Mouse (Mus musculus): Measurements from ENCODE around the gene Gcm1.
"Not testable (repeated sequence)": the region's sequence is repeated elsewhere in the genome, so short reads cannot be mapped to it uniquely, and the experiment has no call there.

Gcm1 gene

DNA sequence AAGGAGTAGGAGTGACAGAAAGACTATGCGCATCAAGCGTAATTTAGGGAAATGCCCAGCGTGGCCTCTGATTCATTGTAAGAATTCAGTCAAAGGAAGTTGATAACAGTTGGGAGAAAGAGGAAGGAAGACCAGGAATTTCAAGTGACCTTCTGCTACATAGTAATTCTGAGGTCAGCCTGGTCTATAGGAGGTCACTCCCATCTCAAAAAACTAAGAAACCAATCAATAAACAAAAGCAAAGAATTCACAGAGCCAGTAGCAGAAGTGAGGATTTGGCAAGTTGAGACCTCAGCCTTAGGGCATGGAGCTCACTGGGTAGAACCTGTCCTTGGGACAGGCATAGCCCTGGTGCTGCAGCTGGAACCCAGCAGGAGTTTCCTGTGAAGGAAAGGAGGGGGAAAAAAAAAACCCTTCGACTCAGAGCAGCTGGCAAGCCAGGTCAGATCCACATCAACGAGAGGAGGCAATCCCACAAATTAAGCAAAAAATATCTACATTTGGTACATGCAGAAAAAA lies 1.2 kb upstream of the Gcm1 start:
- DNase-seq = no peak

DNA sequence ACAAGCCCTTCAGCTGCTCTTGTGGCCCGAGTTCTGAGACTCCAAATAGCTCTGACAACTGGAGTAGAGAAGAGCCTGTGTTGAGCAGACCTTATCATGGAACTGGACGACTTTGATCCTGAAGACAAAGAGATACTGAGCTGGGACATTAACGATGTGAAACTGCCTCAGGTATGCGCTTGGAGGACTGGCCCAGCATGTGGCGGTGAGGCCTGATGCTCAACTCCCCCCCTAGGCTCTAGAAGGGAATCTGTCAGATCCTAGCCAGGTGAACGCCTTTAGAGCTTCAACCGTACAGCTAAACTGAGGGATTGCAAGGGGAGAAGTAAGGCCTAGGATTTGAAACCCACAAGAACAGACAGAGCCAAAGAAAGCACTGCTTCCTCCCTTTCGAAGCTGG lies 2.1 kb downstream of the Gcm1 start:
- DNase-seq = no peak

DNA sequence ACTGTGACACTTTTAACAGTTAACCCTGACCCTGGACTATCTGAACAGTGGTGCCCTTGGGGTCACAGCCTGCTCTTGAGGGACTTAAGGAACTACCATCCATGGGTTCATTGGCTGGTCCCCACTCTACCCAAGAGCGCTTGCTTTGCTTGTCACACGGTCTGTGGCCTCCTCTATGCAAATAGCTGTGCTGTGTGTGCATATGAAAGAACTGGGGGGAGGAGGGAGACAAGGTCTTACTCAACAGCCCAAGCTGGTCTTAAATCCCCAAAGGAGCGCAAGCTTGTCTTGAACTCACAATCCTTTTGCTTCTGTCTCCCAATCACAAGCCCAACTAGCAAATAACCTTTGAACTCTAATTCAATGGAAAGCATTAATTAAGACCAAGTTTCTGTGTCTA lies 2.6 kb downstream of the Gcm1 start:
- DNase-seq = no peak

DNA sequence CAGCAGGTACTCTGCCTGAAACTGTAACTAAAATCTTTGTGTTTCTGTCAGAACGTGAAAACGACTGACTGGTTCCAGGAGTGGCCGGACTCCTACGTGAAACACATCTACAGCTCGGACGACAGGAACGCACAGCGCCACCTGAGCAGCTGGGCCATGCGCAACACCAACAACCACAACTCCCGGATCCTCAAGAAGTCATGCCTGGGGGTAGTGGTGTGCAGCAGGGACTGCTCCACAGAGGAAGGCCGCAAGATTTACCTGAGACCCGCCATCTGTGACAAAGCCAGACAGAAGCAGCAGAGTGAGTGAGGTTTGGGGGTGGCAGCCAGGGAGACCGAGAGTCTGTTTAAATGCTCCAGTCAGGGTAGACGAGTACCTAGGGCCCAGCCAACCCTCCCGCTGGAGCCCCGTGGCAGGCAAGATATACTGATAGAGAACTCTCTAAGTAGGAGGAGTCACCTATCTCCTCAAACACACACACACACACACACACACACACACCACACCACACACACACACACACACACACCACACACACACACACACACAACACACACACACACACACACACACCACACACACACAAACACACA lies 7.9 kb downstream of the Gcm1 start:
- DNase-seq = no peak

DNA sequence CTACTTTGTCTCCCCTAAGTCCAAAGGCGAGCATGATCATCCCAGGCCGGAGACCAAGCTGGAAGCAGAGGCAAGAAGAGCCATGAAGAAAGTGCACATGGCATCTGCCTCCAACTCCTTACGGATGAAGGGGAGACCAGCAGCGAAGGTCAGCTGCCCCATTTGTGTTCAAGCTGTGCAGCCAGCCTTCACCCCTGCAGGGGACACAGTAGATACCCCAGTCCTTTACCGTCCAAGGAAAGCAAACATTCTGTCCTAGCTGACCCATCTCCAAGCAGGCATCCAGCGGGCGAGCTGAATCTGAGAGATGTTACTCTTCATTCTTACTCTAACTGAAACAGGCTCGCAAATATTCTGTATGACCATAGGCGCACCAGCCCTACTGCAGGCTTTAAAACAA lies 10.7 kb downstream of the Gcm1 start:
- no peak for DNase-seq

DNA sequence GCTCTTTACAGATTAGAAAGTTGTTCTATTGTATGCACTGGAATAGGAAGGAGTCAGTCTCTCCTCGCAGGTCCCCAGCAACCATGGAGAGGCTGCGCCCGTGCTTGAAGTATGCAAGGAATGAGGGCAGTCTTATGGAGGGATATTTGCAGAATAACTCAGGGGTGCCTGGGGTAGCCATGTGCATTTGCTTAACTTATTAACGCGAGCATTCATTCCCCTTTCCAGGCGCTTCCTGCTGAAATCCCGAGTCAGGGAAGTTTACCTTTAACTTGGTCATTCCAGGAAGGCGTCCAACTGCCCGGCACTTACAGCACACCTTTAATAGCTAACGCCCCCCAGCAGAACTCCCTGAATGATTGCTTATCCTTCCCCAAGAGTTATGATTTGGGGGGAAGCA lies 12.4 kb downstream of the Gcm1 start:
- peak; percentile 55 for DNase-seq

DNA sequence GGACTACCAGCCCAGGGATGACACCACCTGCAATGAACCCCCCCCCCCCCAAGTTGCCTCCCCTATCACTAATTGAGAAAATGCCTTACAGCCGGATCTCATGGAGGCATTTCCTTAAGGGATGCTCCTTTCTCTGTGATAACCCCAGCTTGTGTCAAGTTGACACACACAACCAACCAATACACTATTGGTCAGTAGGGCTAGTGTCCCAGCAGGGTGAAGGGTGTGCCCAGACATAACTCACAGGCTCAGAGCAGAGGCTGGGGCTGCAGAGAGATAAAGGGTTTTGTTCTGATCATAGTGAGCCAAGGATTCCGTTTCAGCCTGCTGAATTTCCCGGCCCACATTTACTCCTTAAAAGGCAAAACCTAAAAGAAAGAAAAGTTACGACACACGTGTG lies 18.8 kb downstream of the Gcm1 start:
- no peak for DNase-seq

DNA sequence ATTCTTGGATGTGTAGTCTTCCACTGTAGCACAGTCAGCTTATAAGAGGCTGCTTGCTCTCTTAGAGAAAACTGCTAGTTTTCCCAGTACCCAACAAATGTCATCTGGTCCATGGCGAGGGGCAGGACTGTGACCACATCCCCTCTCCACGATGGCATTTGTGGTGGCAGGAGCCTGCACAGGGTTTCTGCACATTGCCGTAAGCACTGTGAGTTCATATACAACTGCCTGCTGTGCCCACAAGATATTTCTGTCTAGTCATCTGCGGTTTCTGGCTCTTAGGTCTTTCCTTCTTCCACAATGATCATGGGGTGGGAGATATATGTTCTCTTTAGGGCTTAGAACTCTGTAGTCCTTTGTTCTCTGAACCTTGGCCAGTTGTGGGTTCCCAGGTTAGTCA lies 19.9 kb downstream of the Gcm1 start:
- no peak for DNase-seq

DNA sequence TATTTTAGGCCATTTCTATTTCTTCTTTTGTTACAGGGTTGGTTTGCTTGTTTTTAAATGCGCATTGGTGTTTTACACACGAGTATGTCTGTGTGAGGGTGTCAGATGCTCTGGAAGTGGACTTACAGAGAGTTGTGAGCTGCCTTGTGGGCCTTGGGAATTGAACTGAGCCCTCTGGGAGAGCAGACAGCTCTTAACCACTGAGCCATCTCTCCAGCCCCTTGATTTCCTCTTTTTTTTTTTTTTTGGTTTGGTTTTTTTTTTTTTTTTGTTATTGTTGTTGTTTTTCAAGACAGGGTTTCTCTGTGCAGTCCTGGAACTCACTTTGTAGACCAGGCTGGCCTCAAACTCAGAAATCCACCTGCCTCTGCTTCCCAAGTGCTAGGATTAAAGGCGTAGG lies 21.6 kb downstream of the Gcm1 start:
- not testable (repeated sequence) for DNase-seq

DNA sequence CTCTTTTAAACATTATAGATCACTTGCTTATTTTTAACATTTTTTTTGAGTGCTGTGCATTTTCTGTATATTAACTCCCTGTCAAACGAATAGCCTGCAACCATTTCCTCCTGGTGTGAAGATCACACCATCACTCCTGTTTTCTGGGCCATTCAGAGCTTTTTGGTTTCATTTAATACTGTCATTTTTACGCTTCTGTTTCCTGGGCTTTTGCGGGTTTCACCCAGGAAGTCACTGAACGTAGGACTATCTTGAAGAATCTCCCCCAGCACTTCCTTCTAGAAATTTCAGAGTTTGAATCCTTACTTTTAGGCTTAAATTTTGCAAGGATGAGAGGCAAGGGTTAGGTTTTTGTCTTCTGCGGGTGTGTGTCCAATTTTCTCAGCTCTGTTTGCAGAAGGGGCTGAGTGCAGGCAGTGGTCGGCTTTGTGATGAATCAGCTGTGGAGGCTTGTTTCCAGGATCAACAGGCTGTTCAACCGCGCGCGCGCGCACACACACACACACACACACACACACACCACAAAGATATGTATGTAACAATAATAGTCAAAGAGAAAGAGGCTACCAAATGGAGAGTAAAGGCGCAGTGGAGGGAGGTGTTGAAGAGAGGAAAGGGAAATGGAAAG lies 22.1 kb downstream of the Gcm1 start:
- no peak for DNase-seq

DNA sequence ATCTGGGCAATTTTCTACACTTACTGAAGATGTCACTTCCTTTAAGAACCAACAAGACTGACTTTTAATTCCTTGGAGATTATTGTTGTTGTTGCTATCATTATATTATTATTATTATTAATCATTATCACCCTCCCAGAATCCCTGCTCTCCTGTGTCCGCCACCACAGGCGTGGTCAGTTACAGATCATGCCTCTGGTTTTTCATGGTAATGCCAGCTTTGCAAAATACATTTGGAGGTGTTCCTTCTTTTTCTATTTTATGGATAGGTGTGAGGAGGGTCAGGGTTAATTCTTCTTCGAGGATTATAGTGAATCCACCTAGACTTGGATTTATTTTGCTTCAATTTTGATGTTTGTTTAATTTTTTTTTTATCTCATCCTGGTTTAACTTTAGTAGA lies 23.5 kb downstream of the Gcm1 start:
- DNase-seq = no peak

DNA sequence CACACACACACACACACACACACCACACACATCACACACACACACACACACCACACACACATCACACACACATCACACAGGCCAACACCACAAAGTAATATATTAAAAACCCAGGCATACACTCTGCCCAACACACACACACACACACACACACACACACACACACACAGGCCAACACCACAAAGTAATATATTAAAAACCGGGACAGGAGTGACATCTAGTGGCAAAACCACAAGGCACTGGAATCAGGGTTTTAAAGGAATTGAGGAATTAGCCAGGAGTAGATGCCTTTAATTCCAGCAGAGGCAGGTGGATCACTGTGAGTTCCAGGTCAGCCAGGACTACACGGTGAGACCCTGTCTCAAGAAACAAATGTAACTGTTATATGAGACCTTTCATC lies 26.5 kb downstream of the Gcm1 start:
- peak; percentile 31 for DNase-seq

DNA sequence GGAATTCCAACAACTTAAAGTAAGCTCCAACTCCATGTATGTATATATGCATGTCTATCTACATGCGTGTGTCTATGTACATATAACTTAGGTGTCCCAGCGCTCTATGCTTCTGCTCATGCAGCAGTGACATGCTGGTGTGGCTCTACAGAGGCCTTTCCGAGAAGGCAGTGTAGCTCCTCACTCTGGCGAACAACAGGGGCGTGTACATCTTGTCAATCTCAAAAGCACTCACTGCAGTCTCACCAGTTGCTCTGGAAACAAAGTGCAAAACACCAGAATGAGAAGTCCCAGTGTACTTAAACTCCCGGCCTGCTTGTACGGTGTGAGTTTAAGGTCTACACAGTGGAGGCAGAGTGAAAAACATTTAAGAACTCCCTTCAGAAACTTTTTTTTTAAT lies 30.1 kb downstream of the Gcm1 start:
- DNase-seq = no peak

DNA sequence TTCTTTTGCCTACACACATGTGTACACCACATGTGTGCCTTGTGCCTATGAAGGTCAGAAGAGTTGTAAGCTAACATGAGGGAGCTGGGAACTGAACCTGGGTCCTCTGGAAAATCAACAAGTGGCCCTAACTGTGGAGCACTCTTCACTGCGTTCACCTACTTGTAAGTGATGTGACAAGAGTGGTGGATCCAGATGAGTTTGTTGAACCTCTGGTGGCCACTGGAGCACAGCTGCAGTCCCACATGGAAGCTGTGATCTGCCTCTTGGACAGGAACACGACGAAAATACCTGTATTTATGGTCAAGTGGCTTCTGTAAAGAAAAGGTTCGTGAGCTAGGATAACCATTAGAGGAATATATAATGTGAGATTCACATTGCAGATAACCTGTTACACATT lies 32.6 kb downstream of the Gcm1 start:
- no peak for DNase-seq

DNA sequence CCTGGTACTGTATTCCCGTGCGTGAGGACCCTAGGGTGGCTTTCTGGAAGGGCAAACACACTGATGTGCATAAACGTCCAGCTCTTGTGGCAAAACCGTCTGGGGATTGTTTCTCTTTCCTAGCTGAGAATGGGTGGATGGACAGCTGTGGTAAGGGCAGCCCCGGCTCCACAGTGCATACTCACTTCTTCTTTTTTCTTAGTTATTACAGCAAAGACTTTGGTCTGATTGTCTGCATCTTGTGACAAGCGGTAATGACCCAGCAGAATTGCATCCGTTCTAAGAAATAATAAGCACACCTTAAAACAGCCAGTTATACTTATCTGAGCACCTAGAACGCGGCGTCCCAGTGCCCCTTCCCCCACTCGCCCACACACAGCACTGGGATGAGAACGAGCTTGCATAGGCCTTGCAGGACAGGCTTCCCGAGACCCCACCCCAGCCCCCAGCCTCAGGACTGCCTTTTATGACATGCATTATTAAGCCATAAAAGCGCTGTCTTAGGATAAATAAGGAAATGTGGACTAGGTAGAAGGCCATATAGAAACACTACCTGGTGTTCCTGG lies 34.1 kb downstream of the Gcm1 start:
- DNase-seq = no peak

DNA sequence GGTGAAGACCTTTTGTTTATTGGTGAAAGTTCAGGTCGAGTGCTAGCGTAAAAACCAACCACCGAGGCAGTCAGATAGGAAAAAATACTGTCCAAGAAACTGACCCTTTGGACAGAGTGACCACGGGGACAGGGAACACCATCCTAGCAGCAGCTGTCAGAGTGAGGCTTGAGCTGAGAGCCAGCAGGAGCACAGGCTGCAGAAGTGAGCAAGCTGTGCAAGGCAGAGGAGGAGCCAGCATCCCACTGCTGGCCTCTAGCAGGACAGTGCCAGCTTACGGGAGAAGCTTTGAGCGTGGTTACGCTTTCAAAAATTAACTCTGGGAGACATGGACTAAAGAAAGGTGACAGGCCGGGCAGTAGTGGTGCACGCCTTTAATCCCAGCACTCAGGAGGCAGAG lies 36.0 kb downstream of the Gcm1 start:
- DNase-seq = no peak

DNA sequence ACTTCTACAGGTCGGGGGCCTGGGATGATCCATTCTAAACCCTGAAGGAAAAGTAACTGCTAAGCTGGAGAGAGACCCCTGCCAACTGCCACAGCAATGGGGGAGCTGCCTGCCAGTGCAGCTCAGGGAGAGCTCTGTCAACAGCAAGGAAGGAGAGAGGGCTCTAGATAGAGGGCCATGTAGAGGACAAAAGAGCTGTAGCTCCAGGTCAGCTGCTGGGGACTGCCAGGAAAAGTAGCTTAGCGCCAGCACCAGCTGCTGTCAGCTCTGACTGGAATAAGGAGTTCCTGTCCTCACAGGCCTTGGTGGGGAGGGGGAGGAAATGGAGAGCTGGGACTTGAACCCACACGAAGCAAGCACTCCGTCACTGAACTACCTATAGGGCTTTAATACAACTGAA lies 36.8 kb downstream of the Gcm1 start:
- DNase-seq = no peak

DNA sequence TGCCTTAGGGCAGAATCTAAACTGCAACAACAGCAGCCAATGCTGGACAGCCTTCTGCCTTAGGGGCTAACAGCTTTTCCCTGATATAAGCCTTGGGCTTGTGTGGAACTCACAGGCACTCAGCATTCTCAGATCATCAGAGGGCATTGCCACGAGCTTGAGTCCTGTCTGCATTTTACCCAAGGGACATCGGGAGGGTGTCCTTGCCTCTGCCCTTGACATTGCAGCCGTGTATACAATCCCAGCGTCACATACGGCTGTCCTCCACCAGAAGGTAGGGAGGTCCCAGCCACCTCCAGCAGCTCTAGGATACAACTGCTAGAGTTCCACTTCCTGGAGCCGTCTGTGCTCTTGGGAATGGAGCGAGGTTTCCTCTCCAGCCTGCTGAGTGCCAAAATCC lies 37.2 kb downstream of the Gcm1 start:
- DNase-seq = no peak

DNA sequence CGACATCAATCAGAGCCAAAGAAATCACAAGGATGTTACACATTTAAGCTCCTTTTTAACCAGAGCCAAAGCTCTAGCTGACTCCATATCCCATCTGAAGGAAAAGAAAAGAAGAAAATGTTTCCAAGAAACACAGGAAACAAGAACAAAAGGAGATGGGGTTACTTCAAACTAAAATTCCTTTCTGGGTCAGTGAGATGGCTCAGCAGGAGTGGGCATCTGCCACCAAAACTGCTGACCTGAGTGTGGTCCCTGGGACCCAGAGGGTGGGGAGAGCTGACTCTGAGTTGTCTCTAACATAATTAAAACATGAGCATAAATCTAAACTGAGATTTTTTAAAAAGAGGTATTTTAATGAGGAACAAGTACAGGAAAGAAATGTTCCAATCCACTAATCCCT lies 38.2 kb downstream of the Gcm1 start:
- no peak for DNase-seq

DNA sequence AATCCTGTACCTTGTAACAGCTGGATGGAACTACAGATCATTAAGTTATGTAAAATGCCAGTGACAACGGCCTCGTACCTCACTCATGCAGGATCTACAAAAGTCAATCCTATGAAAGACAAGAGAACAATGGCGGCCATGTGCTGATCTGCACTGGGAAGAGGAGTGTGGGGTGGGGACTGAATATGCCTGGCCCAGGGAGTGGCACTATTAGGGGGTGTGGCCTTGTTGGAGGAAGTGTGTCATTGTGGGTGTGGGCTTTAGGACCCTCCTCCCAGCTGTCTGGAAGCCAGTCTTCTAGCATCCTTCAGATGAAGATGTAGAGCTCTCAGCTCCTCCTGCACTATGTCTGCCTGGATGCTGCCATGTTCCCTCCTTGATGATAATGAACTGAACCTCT lies 38.9 kb downstream of the Gcm1 start:
- DNase-seq = no peak

DNA sequence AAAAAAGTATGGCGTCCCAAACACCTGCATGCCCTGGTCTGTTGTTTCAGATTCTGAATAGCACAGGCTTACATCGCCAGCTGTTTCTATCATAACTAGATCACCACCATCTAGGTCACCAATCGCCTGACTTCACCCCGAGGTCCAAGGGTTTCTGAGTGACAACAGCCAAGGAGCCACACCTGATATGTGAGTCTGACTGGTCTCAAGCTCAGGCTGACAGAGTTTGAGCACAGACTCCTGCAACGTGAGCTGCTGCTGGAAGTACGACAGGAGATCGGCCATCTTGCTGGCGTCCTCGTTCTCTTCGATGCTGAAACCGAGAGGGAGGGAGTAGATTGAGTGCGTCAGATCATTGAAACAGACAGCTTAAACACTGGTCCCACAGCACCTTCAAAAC lies 44.0 kb downstream of the Gcm1 start:
- DNase-seq = no peak

DNA sequence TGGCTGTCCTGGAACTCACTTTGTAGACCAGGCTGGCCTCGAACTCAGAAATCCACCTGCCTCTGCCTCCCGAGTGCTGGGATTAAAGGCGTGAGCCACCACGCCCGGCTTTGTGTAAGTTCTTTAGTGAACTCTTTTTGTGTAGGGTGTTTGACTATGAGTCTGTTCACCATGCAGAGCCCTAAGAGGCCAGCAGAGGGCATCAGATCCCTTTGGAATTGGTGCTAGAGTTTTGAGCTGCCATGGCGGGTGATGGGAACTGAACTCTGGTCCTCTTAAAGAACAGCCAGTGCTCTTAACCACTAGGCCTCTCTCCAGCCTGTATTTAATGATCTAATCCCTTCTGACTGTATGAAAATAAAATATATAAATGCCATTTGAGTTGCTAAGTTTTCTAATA lies 44.7 kb downstream of the Gcm1 start:
- DNase-seq = no peak

DNA sequence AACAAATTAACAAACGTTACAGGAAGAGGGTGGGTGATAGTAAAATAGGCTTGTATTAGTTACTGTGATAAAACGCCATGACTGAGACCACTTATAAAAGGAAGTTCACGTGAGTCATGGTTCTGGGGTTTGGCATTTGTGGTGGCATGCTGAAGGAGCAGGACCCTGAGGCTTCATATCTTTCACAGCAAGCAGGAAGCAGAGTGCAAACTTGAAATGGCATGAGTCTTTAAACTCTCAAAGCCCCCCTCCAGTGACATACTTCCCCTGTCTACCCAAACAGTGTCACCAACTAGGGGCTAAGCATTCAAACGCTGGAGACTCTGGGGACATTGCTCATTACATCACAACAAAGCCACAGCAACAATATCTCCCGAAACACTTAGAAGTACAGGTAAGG lies 49.2 kb downstream of the Gcm1 start:
- no peak for DNase-seq

DNA sequence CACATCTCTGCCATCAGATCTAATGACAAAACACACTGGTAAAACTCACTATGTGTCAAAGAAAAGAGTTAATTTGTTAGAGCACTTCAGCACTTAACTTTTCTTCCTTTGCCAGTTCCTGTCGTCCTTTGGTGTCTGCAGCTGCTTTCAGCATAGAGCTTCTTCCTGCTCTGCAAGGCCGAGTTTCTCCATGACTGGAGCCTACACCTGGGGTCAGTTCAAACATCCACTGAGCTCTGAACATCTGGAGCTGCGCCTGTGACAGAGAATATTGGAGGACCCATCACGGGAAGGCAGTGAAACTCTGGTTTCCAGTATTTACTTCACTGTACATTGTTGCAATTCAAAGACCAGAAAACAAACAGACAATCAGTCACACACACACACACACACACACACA lies 49.7 kb downstream of the Gcm1 start:
- DNase-seq = no peak
